Mouse (Mus musculus) heart, adult 2 months (tissue): ENCODE data around the gene Sgsm1.

Experiments used
- CTCF ChIP-seq: fragments of 200-600 bp; IDR thresholded peaks from 2 replicates; pipeline ENCODE4 v1.8.1; 2022; ENCODE audit warnings: antibody characterized with exemption, mild to moderate bottlenecking, moderate library complexity
- POLR2A ChIP-seq: fragments of 200-500 bp; IDR thresholded peaks from 2 replicates; pipeline ENCODE4 v1.6.1; 2011; ENCODE audit warnings: mild to moderate bottlenecking, low read depth, low read length, control low read depth; ENCODE audit not compliant: insufficient read depth

DNA sequence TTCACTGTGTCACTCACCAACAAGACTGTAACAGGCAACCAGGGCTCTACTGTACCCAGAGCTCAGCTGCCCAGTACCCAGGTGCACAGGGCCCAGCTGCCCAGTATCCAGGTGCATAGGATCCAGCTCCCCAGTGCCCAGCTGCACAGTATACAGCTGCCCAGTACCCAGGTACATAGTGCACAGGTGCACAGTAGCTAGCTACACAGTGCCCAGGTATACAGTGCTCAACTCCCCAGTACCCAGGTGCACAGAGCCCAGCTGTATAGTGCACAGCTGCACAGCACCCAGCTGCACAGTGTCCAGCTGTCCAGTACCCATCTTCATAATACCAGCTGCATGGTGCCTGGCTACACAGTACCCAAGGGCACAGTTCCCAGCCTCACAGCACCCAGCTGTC, 42.3 kb downstream of the Sgsm1 start:
- TF ChIP-seq CTCF (no peak), POLR2A (no peak)
